Mouse (Mus musculus): Measurements from ENCODE around the gene Stra6l. TPM values are rescaled to one million over a fixed set of nuclear protein-coding genes. Genes with fewer than 3 reads are reported as not detected.
A peak's percentile ranks its signal among the peaks of the same experiment; 100 is the strongest.

The Stra6l gene
- polyA plus RNA-seq, 1 experiment: 0.52 TPM

DNA sequence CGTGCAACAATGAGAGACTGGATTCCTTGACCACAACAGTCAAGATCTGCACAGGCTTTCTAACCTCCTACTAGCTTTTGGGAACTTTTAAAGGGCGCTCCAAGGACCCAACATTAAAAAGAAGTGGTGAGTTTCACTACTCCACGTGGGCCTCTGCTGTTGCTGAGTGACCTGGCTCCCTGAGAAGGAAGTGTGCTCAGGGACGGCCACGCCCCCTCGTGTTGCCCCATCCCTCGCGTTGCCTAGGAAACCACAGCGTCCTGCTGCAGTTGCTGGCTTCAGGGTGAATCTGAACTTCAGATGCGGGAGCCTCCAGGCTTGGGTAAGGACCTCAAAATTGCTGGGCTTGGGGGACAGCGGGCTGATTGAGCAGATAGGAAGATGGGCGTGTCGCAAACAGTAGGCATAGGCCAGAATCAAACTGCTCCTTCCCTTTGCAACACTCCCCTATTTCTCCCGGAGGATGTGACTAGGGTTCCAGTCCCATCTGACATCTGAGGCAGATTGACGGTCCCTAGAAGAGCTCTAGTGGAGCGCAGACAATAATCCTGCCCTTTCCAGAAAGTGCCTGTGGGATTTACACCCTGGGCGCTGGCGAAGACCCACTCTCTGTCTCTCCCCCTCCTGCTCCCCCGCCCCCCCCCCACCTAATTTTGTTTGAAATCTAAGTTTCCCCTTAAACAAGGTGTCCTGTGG lies 41.8 kb downstream of the Stra6l start, which contains the start of gene Ccdc180:
TSS of gene Ccdc180 (plus strand) at position 238 of the 696 bp plus-strand sequence.
- peak within 1 kb of the TSS; percentile 92 for H3K4me3 ChIP-seq (ENCODE audit: control insufficient read depth, low read depth, low read length)
- H3K27ac ChIP-seq (ENCODE audit: control insufficient read depth, insufficient read depth, low read depth, low read length): peak within 1 kb of the TSS; percentile 78
- H3K36me3 ChIP-seq (ENCODE audit: control insufficient read depth, insufficient read depth, low read length): no peaks in the 10 kb centered on the region; the same call in none of the 2 replicates
- TF ChIP-seq POLR2A (IDR thresholded peaks at IDR 0.05; ENCODE audit: control insufficient read depth, low read depth, low read length): peak; percentile 90; the same call in 1 of the 2 replicates
- no peak for TF ChIP-seq CTCF (IDR thresholded peaks at IDR 0.05; ENCODE audit: control insufficient read depth, insufficient read depth, insufficient replicate concordance, low read depth, low read length)
- peaks cover 8% of the 10 kb centered on the region for H3K4me1 ChIP-seq (ENCODE audit: control insufficient read depth, insufficient read depth, low read length)
- H3K27me3 ChIP-seq (ENCODE audit: control insufficient read depth, insufficient read depth, low read length): no peaks in the 10 kb centered on the region

DNA sequence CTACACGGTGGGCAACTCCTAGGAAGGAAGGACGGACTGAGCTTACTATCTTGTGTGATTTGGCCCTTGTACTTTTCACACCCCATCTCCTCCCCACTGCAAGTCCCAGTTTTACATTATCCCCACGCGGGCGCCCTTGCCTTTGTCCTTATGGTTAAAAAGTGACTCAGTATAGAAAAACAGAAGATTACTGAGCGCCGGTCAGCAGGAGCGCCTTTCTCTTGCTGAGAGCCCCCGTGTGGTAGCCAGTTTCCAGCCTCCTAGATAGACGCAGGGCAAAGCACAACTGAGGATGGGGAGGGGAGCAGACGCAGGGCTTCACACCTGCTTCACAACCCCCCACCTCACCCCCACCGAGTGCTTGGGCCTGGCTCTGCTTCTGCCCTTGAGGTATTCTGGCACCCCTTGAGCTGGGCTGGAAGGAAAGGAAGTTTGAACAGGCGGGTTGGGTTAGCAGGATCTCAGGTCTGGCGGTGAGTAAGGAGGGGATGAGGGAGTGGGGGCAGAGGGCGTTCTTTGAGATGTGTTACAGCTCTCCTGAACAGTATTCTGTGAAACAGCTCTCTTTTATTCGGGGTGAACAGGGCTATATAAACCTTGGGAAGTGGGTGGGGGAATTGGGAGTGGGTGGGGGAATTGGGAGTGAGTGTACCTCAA lies 48.1 kb downstream of the Stra6l start:
- H3K27me3 ChIP-seq (ENCODE audit: control insufficient read depth, insufficient read depth, low read length): no peaks in the 10 kb centered on the region
- no peaks in the 10 kb centered on the region; the same call in none of the 2 replicates for H3K36me3 ChIP-seq (ENCODE audit: control insufficient read depth, insufficient read depth, low read length)
- TF ChIP-seq CTCF (IDR thresholded peaks at IDR 0.05; ENCODE audit: control insufficient read depth, insufficient read depth, insufficient replicate concordance, low read depth, low read length): no peak
- TF ChIP-seq POLR2A (IDR thresholded peaks at IDR 0.05; ENCODE audit: control insufficient read depth, low read depth, low read length): no peak
- no peaks in the 10 kb centered on the region for H3K4me1 ChIP-seq (ENCODE audit: control insufficient read depth, insufficient read depth, low read length)
- H3K27ac ChIP-seq (ENCODE audit: control insufficient read depth, insufficient read depth, low read depth, low read length): no peak overlapping the region
- H3K4me3 ChIP-seq (ENCODE audit: control insufficient read depth, low read depth, low read length): no peak overlapping the region

DNA sequence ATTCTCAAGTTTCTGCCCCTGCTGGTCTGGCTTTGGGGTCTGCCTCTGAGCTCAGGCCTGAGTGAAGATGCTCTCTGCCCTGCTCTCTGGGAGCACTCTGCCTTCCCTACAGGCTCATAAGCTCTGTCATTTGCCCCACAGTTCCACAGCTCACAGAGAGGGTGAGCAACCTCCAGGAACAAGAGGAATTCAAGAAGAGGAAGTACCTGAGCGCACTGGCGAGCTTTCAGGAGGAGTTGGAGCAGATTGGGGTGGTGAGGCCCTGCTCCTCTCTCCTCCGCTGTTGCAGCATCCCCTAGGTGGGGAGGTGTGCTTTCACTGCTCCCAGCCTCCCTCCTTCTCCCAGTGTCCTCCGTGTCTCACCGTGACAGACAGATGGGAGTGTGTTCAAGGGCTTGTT lies 49.9 kb downstream of the Stra6l start:
- no peaks in the 10 kb centered on the region for H3K27me3 ChIP-seq (ENCODE audit: control insufficient read depth, insufficient read depth, low read length)
- no peak overlapping the region for H3K4me3 ChIP-seq (ENCODE audit: control insufficient read depth, low read depth, low read length)
- no peaks in the 10 kb centered on the region for H3K4me1 ChIP-seq (ENCODE audit: control insufficient read depth, insufficient read depth, low read length)
- no peaks in the 10 kb centered on the region for H3K36me3 ChIP-seq (ENCODE audit: control insufficient read depth, insufficient read depth, low read length)
- H3K27ac ChIP-seq (ENCODE audit: control insufficient read depth, insufficient read depth, low read depth, low read length): no peak overlapping the region
- no peak for TF ChIP-seq CTCF (IDR thresholded peaks at IDR 0.05; ENCODE audit: control insufficient read depth, insufficient read depth, insufficient replicate concordance, low read depth, low read length)
- no peak for TF ChIP-seq POLR2A (IDR thresholded peaks at IDR 0.05; ENCODE audit: control insufficient read depth, low read depth, low read length)

DNA sequence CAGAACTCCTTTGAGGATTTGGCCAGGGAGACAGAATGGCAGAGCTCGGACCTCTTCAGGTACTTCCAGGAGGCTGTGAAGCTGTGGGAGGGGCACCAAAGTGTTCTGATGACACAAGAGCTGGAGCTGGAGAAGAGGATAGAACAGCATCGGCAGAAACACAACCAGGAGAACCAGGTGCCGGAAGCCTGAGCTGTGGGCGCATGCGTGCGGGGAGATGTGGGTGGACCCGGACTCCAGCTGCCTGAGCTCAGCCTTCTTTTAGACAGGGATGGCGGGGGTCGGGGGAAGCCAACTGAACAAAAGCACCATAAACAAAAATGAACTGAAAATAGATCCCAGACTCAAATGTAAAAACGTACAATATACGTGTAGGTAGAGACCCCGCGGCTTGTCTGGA lies 60.8 kb downstream of the Stra6l start:
- H3K27me3 ChIP-seq (ENCODE audit: control insufficient read depth, insufficient read depth, low read length): no peaks in the 10 kb centered on the region
- H3K36me3 ChIP-seq (ENCODE audit: control insufficient read depth, insufficient read depth, low read length): peaks cover 1% of the 10 kb centered on the region
- H3K4me1 ChIP-seq (ENCODE audit: control insufficient read depth, insufficient read depth, low read length): no peaks in the 10 kb centered on the region; the same call in 1 of the 2 replicates
- H3K4me3 ChIP-seq (ENCODE audit: control insufficient read depth, low read depth, low read length): no peak overlapping the region
- no peak for TF ChIP-seq CTCF (IDR thresholded peaks at IDR 0.05; ENCODE audit: control insufficient read depth, insufficient read depth, insufficient replicate concordance, low read depth, low read length)
- TF ChIP-seq POLR2A (IDR thresholded peaks at IDR 0.05; ENCODE audit: control insufficient read depth, low read depth, low read length): no peak
- H3K27ac ChIP-seq (ENCODE audit: control insufficient read depth, insufficient read depth, low read depth, low read length): no peak overlapping the region

DNA sequence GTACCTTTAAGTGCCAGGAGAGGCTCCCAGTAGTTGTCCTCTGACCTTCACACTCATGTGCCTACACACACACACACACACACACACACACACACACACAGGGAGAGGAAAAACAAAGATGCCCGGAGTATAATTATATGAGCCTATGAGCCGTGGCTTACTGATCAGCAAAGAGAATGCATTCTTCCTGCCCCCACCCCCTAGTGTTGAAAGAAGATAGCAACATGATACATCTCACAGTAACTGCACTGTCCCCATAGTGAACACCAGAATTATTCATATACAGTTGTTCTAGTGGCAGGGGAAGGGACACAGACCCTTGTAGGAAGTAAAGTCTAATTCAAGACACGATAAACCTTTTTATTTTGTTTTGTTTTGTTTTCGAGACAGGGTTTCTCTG lies 61.5 kb downstream of the Stra6l start:
- no peak for TF ChIP-seq POLR2A (IDR thresholded peaks at IDR 0.05; ENCODE audit: control insufficient read depth, low read depth, low read length)
- H3K27ac ChIP-seq (ENCODE audit: control insufficient read depth, insufficient read depth, low read depth, low read length): no peak overlapping the region

DNA sequence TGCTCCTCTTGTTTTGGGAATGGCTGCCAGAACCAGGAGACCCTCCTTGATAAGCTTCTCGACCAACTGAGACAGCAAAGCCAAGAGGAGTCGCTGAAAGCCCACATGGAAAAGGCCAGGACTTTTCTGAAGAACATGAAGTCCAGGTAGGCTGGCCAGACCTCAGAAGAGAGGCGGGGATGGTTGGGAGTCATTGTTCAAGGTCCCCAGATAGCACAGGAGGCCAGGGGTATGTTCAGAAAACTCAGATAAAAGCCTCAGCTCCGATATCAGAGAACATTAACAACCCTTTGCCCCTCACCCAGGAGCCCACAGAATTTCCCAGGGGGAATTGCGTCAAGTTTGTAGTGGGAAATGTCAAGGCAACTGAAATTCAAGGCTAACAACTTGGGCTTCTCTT lies 62.8 kb downstream of the Stra6l start:
- H3K36me3 ChIP-seq (ENCODE audit: control insufficient read depth, insufficient read depth, low read length): peaks cover 1% of the 10 kb centered on the region
- H3K4me1 ChIP-seq (ENCODE audit: control insufficient read depth, insufficient read depth, low read length): no peaks in the 10 kb centered on the region; the same call in 1 of the 2 replicates
- no peak overlapping the region for H3K4me3 ChIP-seq (ENCODE audit: control insufficient read depth, low read depth, low read length)
- H3K27me3 ChIP-seq (ENCODE audit: control insufficient read depth, insufficient read depth, low read length): no peaks in the 10 kb centered on the region
- TF ChIP-seq POLR2A (IDR thresholded peaks at IDR 0.05; ENCODE audit: control insufficient read depth, low read depth, low read length) (no peak), CTCF (IDR thresholded peaks at IDR 0.05; ENCODE audit: control insufficient read depth, insufficient read depth, insufficient replicate concordance, low read depth, low read length) (no peak)
- H3K27ac ChIP-seq (ENCODE audit: control insufficient read depth, insufficient read depth, low read depth, low read length): no peak overlapping the region

More for the DNA sequence above, 61.5 kb downstream of the Stra6l start:
- Histone ChIP-seq H3K27me3 (ENCODE audit: control insufficient read depth, insufficient read depth, low read length) (no peaks in the 10 kb centered on the region), H3K4me3 (ENCODE audit: control insufficient read depth, low read depth, low read length) (no peak overlapping the region), H3K4me1 (ENCODE audit: control insufficient read depth, insufficient read depth, low read length) (no peaks in the 10 kb centered on the region; the same call in 1 of the 2 replicates), H3K36me3 (ENCODE audit: control insufficient read depth, insufficient read depth, low read length) (peaks cover 1% of the 10 kb centered on the region)

DNA sequence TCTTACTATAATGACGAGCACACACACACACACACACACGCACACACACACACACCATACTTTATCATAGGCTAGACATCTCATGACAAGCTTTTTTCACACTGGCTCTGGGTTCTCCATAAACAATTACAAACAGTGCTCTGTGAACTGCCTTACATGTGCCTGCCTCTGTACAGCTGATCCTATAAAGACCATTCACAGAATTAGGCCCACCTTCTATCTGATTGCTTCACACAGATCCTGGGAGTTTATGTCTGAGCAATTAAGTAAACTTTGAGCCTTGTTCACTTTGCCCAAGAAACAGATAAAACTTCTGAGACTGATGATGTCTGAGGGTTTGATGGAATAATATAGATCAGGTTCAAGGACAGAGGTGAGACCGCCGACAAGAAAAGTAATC lies 63.4 kb downstream of the Stra6l start:
- TF ChIP-seq POLR2A (IDR thresholded peaks at IDR 0.05; ENCODE audit: control insufficient read depth, low read depth, low read length) (no peak), CTCF (IDR thresholded peaks at IDR 0.05; ENCODE audit: control insufficient read depth, insufficient read depth, insufficient replicate concordance, low read depth, low read length) (no peak)
- H3K4me3 ChIP-seq (ENCODE audit: control insufficient read depth, low read depth, low read length): no peak overlapping the region
- no peaks in the 10 kb centered on the region for H3K27me3 ChIP-seq (ENCODE audit: control insufficient read depth, insufficient read depth, low read length)
- H3K36me3 ChIP-seq (ENCODE audit: control insufficient read depth, insufficient read depth, low read length): peaks cover 1% of the 10 kb centered on the region
- no peak overlapping the region for H3K27ac ChIP-seq (ENCODE audit: control insufficient read depth, insufficient read depth, low read depth, low read length)
- H3K4me1 ChIP-seq (ENCODE audit: control insufficient read depth, insufficient read depth, low read length): no peaks in the 10 kb centered on the region; the same call in 1 of the 2 replicates
